19 mouse cellular contexts compared by ENCODE assay signal in genomic region chr11:75842904-75843619, GRCm38 (mm10). TPM values are rescaled to one million over a fixed set of nuclear protein-coding genes. Genes with fewer than 3 reads are reported as not detected.
A peak's percentile ranks its signal among the peaks of the same experiment; 100 is the strongest.
DNase-seq lines count a peak whose midpoint lies in the region; ATAC-seq lines count a peak whose summit lies in the region.
"Had no signal": no experiment of that assay in that cellular context is flagged by ENCODE, and none has a peak within 500 bp of the region (broad histone marks: within the 10 kb centered on the region; RNA-seq: fewer than 3 reads in every experiment).

No protein-coding gene starts in this region.

- intact Hi-C loops in left cerebral cortex, postnatal 4 days (cut with DNase I) = no loop called here

- ATAC-seq in limb, embryonic 11.5 days (ENCODE audit: insufficient number of reproducible peaks, low FRiP score, low TSS enrichment, low read depth) = peak; percentile 39; the same call in 1 of the 2 replicates
- no peak for ATAC-seq in CD4-positive, CD25-positive, alpha-beta regulatory T cell, adult 4 months
- ATAC-seq: midbrain, embryonic 16.5 days had no signal

- H3K4me2 ChIP-seq in limb, embryonic 11.5 days (ENCODE audit: low read depth, severe bottlenecking) = no peak overlapping the region
- H3K4me2 ChIP-seq: heart, embryonic 11.5 days; limb, embryonic 15.5 days; neural tube, embryonic 12.5 days had no signal

- H3K4me3 ChIP-seq in limb, embryonic 11.5 days (ENCODE audit: low read depth, low read length) = no peak overlapping the region
- H3K4me3 ChIP-seq: left cerebral cortex, adult 2 months; limb, embryonic 15.5 days; neural tube, embryonic 12.5 days had no signal

- H3K9ac ChIP-seq in limb, embryonic 11.5 days (ENCODE audit: low read length) = no peak overlapping the region
- H3K9ac ChIP-seq: limb, embryonic 15.5 days; neural tube, embryonic 12.5 days had no signal

- no peaks in the 10 kb centered on the region for H3K27me3 ChIP-seq in limb, embryonic 11.5 days (ENCODE audit: control insufficient read depth, insufficient read depth, low read length)
- H3K27me3 ChIP-seq: limb, embryonic 15.5 days; neural tube, embryonic 12.5 days had no signal

- DNase-seq in left cerebral cortex, postnatal 4 days = peak; percentile 62
- DNase-seq in left cerebral cortex, adult 9 months (ENCODE audit: low spot score in 2 of 2) = no peak
- DNase-seq in cerebellum, adult 11-12 months = peak; percentile 85
- DNase-seq in cerebellum, postnatal 14 days = peak; percentile 75 to 84
- DNase-seq in limb, embryonic 11.5 days (ENCODE audit: low spot score) = peak; percentile 58
- DNase-seq in thymus, postnatal 10 days (ENCODE audit: low spot score in 2 of 2) = no peak
- DNase-seq: adrenal gland, postnatal 10 days; gastrocnemius, postnatal 14 days; heart, postnatal 36 days; kidney, adult 8-10 months; lung, adult 18-20 months; lung, postnatal 36 days; thymus, adult 2 months had no signal

- H3K4me1 ChIP-seq in limb, embryonic 11.5 days (ENCODE audit: control insufficient read depth, insufficient read depth, low read length) = peaks cover 15% of the 10 kb centered on the region

- no peaks in the 10 kb centered on the region for H3K9me3 ChIP-seq in limb, embryonic 11.5 days (ENCODE audit: control insufficient read depth, low read length)
- H3K9me3 ChIP-seq: limb, embryonic 15.5 days; neural tube, embryonic 12.5 days had no signal

- H3K27ac ChIP-seq in limb, embryonic 11.5 days (replicated peaks; ENCODE audit: low read depth, low read length) = no peak overlapping the region
- H3K27ac ChIP-seq: left cerebral cortex, adult 2 months; limb, embryonic 15.5 days; neural tube, embryonic 12.5 days had no signal

- no peaks in the 10 kb centered on the region for H3K36me3 ChIP-seq in limb, embryonic 11.5 days (ENCODE audit: control insufficient read depth, insufficient read depth, low read length)
- H3K36me3 ChIP-seq: limb, embryonic 15.5 days; neural tube, embryonic 12.5 days had no signal

- 47% methylated on average over 4 of the region's 4 CpGs for WGBS in limb, embryonic 11.5 days

RNA-seq across cellular contexts. Expression of gene Doc2b, which starts 47.2 kb away (rescaled TPM):
- total RNA-seq in left cerebral cortex, postnatal 4 days (2021) = 10 to 100 TPM; 47.9 to 53.4 TPM
- 0.19 and 0.27 TPM in 2 replicates for polyA plus RNA-seq in limb, embryonic 11.5 days (2014; fragmentation: Nextera tagmentation; extraction: Ambion mirVana)
- not detected for polyA plus RNA-seq in CD4-positive, CD25-positive, alpha-beta regulatory T cell, adult 4 months (2017; shearing (Covaris generic))

Comparison
In these comparisons a context has a peak if more than half of its experiments do, and no peak if none do; other contexts are left out.
1. DNase-seq: peak in left cerebral cortex, postnatal 4 days (single experiment), cerebellum, adult 11-12 months (single experiment), cerebellum, postnatal 14 days (2 of 2) and limb, embryonic 11.5 days (single experiment); none in left cerebral cortex, adult 9 months (0 of 2) and thymus, postnatal 10 days (0 of 2).